ENCODE assay signal across 19 mouse cellular contexts in genomic region chr2:149870496-149870895, GRCm38 (mm10). TPM values are rescaled to one million over a fixed set of nuclear protein-coding genes. Genes with fewer than 3 reads are reported as not detected.
"Had no signal": no experiment of that assay in that cellular context is flagged by ENCODE, and none has a peak within 500 bp of the region (broad histone marks: within the 10 kb centered on the region; RNA-seq: fewer than 3 reads in every experiment).

No protein-coding gene starts in this region.

- ATAC-seq: liver, embryonic 12.5 days had no signal

- H3K4me2 ChIP-seq: limb, embryonic 15.5 days; liver, embryonic 12.5 days; lung, embryonic 14.5 days; midbrain, embryonic 12.5 days had no signal

- H3K9ac ChIP-seq: limb, embryonic 15.5 days; liver, embryonic 12.5 days; lung, embryonic 14.5 days; midbrain, embryonic 12.5 days had no signal

- H3K4me1 ChIP-seq: limb, embryonic 15.5 days; liver, embryonic 12.5 days; midbrain, embryonic 12.5 days had no signal

- H3K27ac ChIP-seq: kidney, postnatal 0 days; limb, embryonic 15.5 days; liver, embryonic 12.5 days; midbrain, embryonic 12.5 days; stomach, postnatal 0 days had no signal

- H3K36me3 ChIP-seq: limb, embryonic 15.5 days; liver, embryonic 12.5 days; midbrain, embryonic 12.5 days had no signal

- DNase-seq: kidney, adult 11 months; kidney, adult 9 months; kidney, postnatal 36 days; layer of hippocampus, adult 9-11 months; layer of hippocampus, postnatal 36 days; lung, embryonic 14.5 days; lung, postnatal 10 days; lung, postnatal 4 days; thymus, adult 18-20 months; thymus, postnatal 25 days had no signal

- H3K4me3 ChIP-seq: limb, embryonic 15.5 days; liver, embryonic 12.5 days; midbrain, embryonic 12.5 days had no signal

- H3K9me3 ChIP-seq: limb, embryonic 15.5 days; liver, embryonic 12.5 days; midbrain, embryonic 12.5 days had no signal

- H3K27me3 ChIP-seq: limb, embryonic 15.5 days; liver, embryonic 12.5 days; midbrain, embryonic 12.5 days had no signal

RNA-seq across cellular contexts. Expression of gene C530025M09Rik, which starts 39.5 kb away (rescaled TPM):
- polyA plus RNA-seq: kidney, postnatal 0 days; limb, embryonic 11.5 days; limb, embryonic 15.5 days; liver, embryonic 12.5 days; liver, embryonic 16.5 days; lung, embryonic 14.5 days; neural tube, embryonic 11.5 days; urinary bladder, adult 2 months had no signal
